Mouse (Mus musculus) bone marrow, adult 2 months (tissue): ENCODE results near the gene Chn2.

Experiments used
- CTCF ChIP-seq: fragments of 200-500 bp; IDR thresholded peaks from 2 replicates; pipeline ENCODE4 v1.5.1; 2011; ENCODE audit warnings: low read length, control low read depth; ENCODE audit not compliant: control insufficient read depth, insufficient read depth
- POLR2A ChIP-seq: fragments of 200-500 bp; IDR thresholded peaks from 2 replicates; pipeline ENCODE4 v1.6.1; 2011; ENCODE audit warnings: low read depth, mild to moderate bottlenecking, control low read depth, low read length, borderline replicate concordance; ENCODE audit not compliant: control insufficient read depth

- TF ChIP-seq POLR2A (no peak), CTCF (no peak)
These were observed 79.0 kb downstream of the Chn2 start for GRCm38 (mm10) chr6:54118395-54118794.
